Comparison of ENCODE assay signal across 16 mouse cellular contexts in the genomic region with DNA sequence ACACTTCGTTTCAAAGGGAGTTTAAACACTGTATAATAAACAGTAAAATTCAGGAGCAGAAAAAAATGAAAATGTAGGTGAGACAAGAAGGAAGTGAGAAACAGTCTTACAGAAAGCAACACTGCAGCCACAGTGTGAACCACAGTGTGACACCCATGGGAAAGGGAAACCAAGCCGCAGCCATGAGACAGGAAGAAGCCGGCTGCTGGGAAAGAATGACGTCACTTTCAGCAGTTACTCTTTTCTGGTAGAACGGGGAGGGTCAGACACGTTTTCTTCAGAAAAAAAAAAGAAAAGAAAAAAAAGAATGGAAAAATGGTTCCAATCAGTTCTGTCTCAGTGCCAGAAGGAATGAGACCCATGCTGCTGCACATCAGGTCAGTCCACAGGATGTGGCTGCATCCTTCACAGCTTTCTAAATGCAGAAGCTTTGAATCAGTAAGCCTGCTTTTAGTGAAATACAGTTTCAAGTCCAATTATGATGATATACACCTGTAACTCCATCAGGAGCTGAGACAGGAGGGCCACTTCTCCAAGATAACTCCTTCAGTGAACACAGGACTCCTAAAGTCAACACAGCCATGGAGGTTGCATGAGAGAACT.
DNase-seq lines count a peak whose midpoint lies in the region; ATAC-seq and TF ChIP-seq lines count a peak whose summit lies in the region.
"Had no signal": no experiment of that assay in that cellular context is flagged by ENCODE, and none has a peak within 500 bp of the region (broad histone marks: within the 10 kb centered on the region; RNA-seq: fewer than 3 reads in every experiment).

No protein-coding gene starts in this region.

- 0 out of 2 replicates have a peak, but pooled peaks cover 5% of the 10 kb centered on the region for H3K4me1 ChIP-seq in megakaryocyte, embryonic 14.5 days
- no peaks in the 10 kb centered on the region for H3K4me1 ChIP-seq in forebrain, postnatal 0 days (ENCODE audit: insufficient read depth)
- H3K4me1 ChIP-seq: embryonic facial prominence, embryonic 12.5 days; forebrain, embryonic 13.5 days; liver, embryonic 12.5 days; neural tube, embryonic 13.5 days had no signal

- no peaks in the 10 kb centered on the region for H3K36me3 ChIP-seq in megakaryocyte, embryonic 14.5 days (replicated peaks; ENCODE audit: low read length)
- no peaks in the 10 kb centered on the region for H3K36me3 ChIP-seq in forebrain, postnatal 0 days (ENCODE audit: insufficient read depth)
- H3K36me3 ChIP-seq: embryonic facial prominence, embryonic 12.5 days; liver, embryonic 12.5 days; neural tube, embryonic 13.5 days had no signal

- no peak for ATAC-seq in forebrain, postnatal 0 days
- ATAC-seq: forebrain, embryonic 13.5 days; liver, embryonic 12.5 days had no signal

- no peak overlapping the region for H3K4me2 ChIP-seq in forebrain, postnatal 0 days (ENCODE audit: low read depth)
- H3K4me2 ChIP-seq: embryonic facial prominence, embryonic 12.5 days; forebrain, embryonic 13.5 days; hindbrain, embryonic 14.5 days; liver, embryonic 12.5 days; neural tube, embryonic 13.5 days had no signal

- DNase-seq in lung, postnatal 36 days: peak; percentile 4
- DNase-seq in lung, postnatal 14 days: no peak
- DNase-seq in NIH3T3 (ENCODE audit: low read depth): peak; percentile 1
- DNase-seq in thymus, postnatal 25 days: peak; percentile 51
- DNase-seq in kidney, postnatal 25 days: no peak
- DNase-seq in forebrain, postnatal 0 days: no peak
- DNase-seq: adrenal gland, adult 8-10 months; cerebellum, adult 11 months; gastrocnemius, postnatal 14 days; right cerebral cortex, postnatal 14 days had no signal

- WGBS in forebrain, postnatal 0 days: 70% methylated on average over 6 of the region's 6 CpGs

- TF ChIP-seq CTCF in forebrain, postnatal 0 days (IDR thresholded peaks at IDR 0.05; ENCODE audit: low read depth): no peak

- no peaks in the 10 kb centered on the region for H3K9me3 ChIP-seq in megakaryocyte, embryonic 14.5 days
- no peaks in the 10 kb centered on the region for H3K9me3 ChIP-seq in forebrain, postnatal 0 days (ENCODE audit: low read length)
- H3K9me3 ChIP-seq: embryonic facial prominence, embryonic 12.5 days; forebrain, embryonic 13.5 days; liver, embryonic 12.5 days; neural tube, embryonic 13.5 days had no signal

- H3K4me3 ChIP-seq in megakaryocyte, embryonic 14.5 days (replicated peaks): peak overlapping the region; percentile 7
- H3K4me3 ChIP-seq in forebrain, postnatal 0 days (ENCODE audit: low read depth, low read length): no peak overlapping the region
- H3K4me3 ChIP-seq: embryonic facial prominence, embryonic 12.5 days; forebrain, embryonic 13.5 days; liver, embryonic 12.5 days; neural tube, embryonic 13.5 days had no signal

- H3K27ac ChIP-seq in forebrain, postnatal 0 days (ENCODE audit: low read depth, low read length): no peak overlapping the region
- H3K27ac ChIP-seq: embryonic facial prominence, embryonic 12.5 days; forebrain, embryonic 13.5 days; hindbrain, embryonic 14.5 days; liver, embryonic 12.5 days; neural tube, embryonic 13.5 days had no signal

- H3K9ac ChIP-seq in forebrain, postnatal 0 days: no peak overlapping the region
- H3K9ac ChIP-seq: embryonic facial prominence, embryonic 12.5 days; forebrain, embryonic 13.5 days; hindbrain, embryonic 14.5 days; liver, embryonic 12.5 days; neural tube, embryonic 13.5 days had no signal

- no peaks in the 10 kb centered on the region for H3K27me3 ChIP-seq in megakaryocyte, embryonic 14.5 days (replicated peaks)
- no peaks in the 10 kb centered on the region for H3K27me3 ChIP-seq in forebrain, postnatal 0 days (ENCODE audit: insufficient read depth, low read length)
- H3K27me3 ChIP-seq: embryonic facial prominence, embryonic 12.5 days; forebrain, embryonic 13.5 days; liver, embryonic 12.5 days; neural tube, embryonic 13.5 days had no signal

Comparison
In these comparisons a context has a peak if more than half of its experiments do, and no peak if none do; other contexts are left out.
1. DNase-seq: peak in lung, postnatal 36 days (single experiment), NIH3T3 (single experiment) and thymus, postnatal 25 days (single experiment); none in lung, postnatal 14 days (single experiment), kidney, postnatal 25 days (0 of 2) and forebrain, postnatal 0 days (single experiment).